Mouse (Mus musculus) thymus, adult 2 months (tissue): ENCODE results near the gene Arhgap17. TPM values are rescaled to one million over a fixed set of nuclear protein-coding genes. Genes with fewer than 3 reads are reported as not detected.

Source experiments
- DNase-seq: peaks from one replicate; pipeline ENCODE4 v3.0.0; 2021
- H3K27ac ChIP-seq: fragments of 200-500 bp; 2 replicates; pipeline ENCODE4 v1.5.1; 2012; ENCODE audit warnings: low read length, control low read depth; ENCODE audit not compliant: control insufficient read depth, insufficient read depth
- H3K27me3 ChIP-seq: fragments of 200-500 bp; 2 replicates; pipeline ENCODE4 v1.6.1; 2012; ENCODE audit warnings: mild to moderate bottlenecking, low read length, moderate library complexity, mixed read lengths; ENCODE audit not compliant: control insufficient read depth, insufficient read depth
- H3K36me3 ChIP-seq: fragments of 200-500 bp; 2 replicates; pipeline ENCODE4 v1.6.1; 2012; ENCODE audit warnings: mild to moderate bottlenecking, low read length, moderate library complexity; ENCODE audit not compliant: control insufficient read depth, insufficient read depth
- H3K4me1 ChIP-seq: fragments of 200-500 bp; replicated peaks from 2 replicates; pipeline ENCODE4 v1.6.1; 2012; ENCODE audit warnings: low read length; ENCODE audit not compliant: control insufficient read depth, insufficient read depth
- H3K4me3 ChIP-seq: fragments of 200-500 bp; 2 replicates; pipeline ENCODE4 v1.5.1; 2012; ENCODE audit warnings: mild to moderate bottlenecking, low read length, control low read depth, moderate library complexity; ENCODE audit not compliant: control insufficient read depth, insufficient read depth
- CTCF ChIP-seq: fragments of 200-500 bp; IDR thresholded peaks from 2 replicates; pipeline ENCODE4 v1.5.1; 2012; ENCODE audit warnings: mild to moderate bottlenecking, control low read depth, low read length, moderate library complexity, borderline replicate concordance; ENCODE audit not compliant: control insufficient read depth, poor library complexity, insufficient read depth; ENCODE audit errors: extremely low read depth
- POLR2A ChIP-seq: fragments of 200-500 bp; IDR thresholded peaks from 2 replicates; pipeline ENCODE4 v1.6.1; 2012; ENCODE audit warnings: mild to moderate bottlenecking, low read length, control low read depth, moderate library complexity; ENCODE audit not compliant: control insufficient read depth, poor library complexity, insufficient read depth; ENCODE audit errors: extremely low read depth
- WGBS: fragments of 180-500 bp; shearing (Covaris S2); methylation state at CpG from one replicate; pipeline ENCODE4 v1.1.7; 2018; 5-methylcytosine and 5-hydroxymethylcytosine counted together
- polyA plus RNA-seq: library from polyadenylated mRNA; depleted of rRNA; stranded (reverse); fragments of >200 nt; gene quantifications from 2 replicates; pipeline ENCODE4 v1.2.3, GENCODE M21; 2012

Arhgap17 gene
- polyA plus RNA-seq, 1 experiment, result 32.2 TPM

- Histone ChIP-seq H3K4me3 (no peak overlapping the region), H3K27ac (no peak overlapping the region), H3K27me3 (no peaks in the 10 kb centered on the region), H3K36me3 (no peaks in the 10 kb centered on the region), H3K4me1 (peaks cover 18% of the 10 kb centered on the region)
- DNase-seq, result no peak
- 58% methylated on average over 3 of the region's 3 CpGs for WGBS
- TF ChIP-seq CTCF (no peak), POLR2A (no peak)
These were observed 1.8 kb upstream of the Arhgap17 start for GRCm38 (mm10) chr7:123371501-123371900.

- H3K27me3 ChIP-seq, result no peaks in the 10 kb centered on the region
- TF ChIP-seq CTCF, result no peak
- no peak for TF ChIP-seq POLR2A
- DNase-seq, result no peak
- peak overlapping the region; percentile 92; the same call in 1 of the 2 replicates for H3K4me3 ChIP-seq
- peaks cover 22% of the 10 kb centered on the region for H3K4me1 ChIP-seq
- WGBS, result 82% methylated on average over 9 of the region's 9 CpGs
- no peaks in the 10 kb centered on the region for H3K36me3 ChIP-seq
- H3K27ac ChIP-seq, result no peak overlapping the region
These were observed 985 bp upstream of the Arhgap17 start for GRCm38 (mm10) chr7:123370700-123371099.

- TF ChIP-seq CTCF (no peak), POLR2A (peak; percentile 6; the same call in 1 of the 2 replicates)
- under 1% methylated on average over 51 of the region's 51 CpGs for WGBS
- H3K4me3 ChIP-seq, result peak overlapping the region; percentile 92
- no peak for DNase-seq
- H3K36me3 ChIP-seq, result no peaks in the 10 kb centered on the region
- peaks cover 24% of the 10 kb centered on the region for H3K4me1 ChIP-seq
- H3K27me3 ChIP-seq, result no peaks in the 10 kb centered on the region
- H3K27ac ChIP-seq, result no peak overlapping the region; the same call in 1 of the 2 replicates
These were observed 653 bp downstream of the Arhgap17 start for GRCm38 (mm10) chr7:123368778-123369746.

- no peak for DNase-seq
- Histone ChIP-seq H3K27ac (no peak overlapping the region), H3K36me3 (no peaks in the 10 kb centered on the region), H3K27me3 (no peaks in the 10 kb centered on the region), H3K4me3 (no peak overlapping the region), H3K4me1 (peaks cover 24% of the 10 kb centered on the region)
- 40% methylated on average over 2 of the region's 2 CpGs for WGBS
- TF ChIP-seq CTCF (no peak), POLR2A (no peak)
These were observed 1.5 kb downstream of the Arhgap17 start for GRCm38 (mm10) chr7:123368187-123368586.

- 77% methylated on average over 16 of the region's 16 CpGs for WGBS
- H3K4me3 ChIP-seq, result no peak overlapping the region
- no peaks in the 10 kb centered on the region for H3K27me3 ChIP-seq
- H3K27ac ChIP-seq, result no peak overlapping the region
- H3K36me3 ChIP-seq, result no peaks in the 10 kb centered on the region
- peaks cover 24% of the 10 kb centered on the region for H3K4me1 ChIP-seq
- TF ChIP-seq POLR2A (no peak), CTCF (no peak)
- no peak for DNase-seq
These were observed 2.2 kb downstream of the Arhgap17 start for GRCm38 (mm10) chr7:123367218-123368150.

GRCm38 (mm10) chr7:123366806-123367205, 2.9 kb downstream of the Arhgap17 start:
- TF ChIP-seq CTCF (no peak), POLR2A (no peak)
- Histone ChIP-seq H3K27ac (no peak overlapping the region), H3K4me3 (no peak overlapping the region), H3K4me1 (peaks cover 24% of the 10 kb centered on the region), H3K27me3 (no peaks in the 10 kb centered on the region), H3K36me3 (no peaks in the 10 kb centered on the region)
- DNase-seq, result no peak
- WGBS, result 85% methylated on average over 8 of the region's 8 CpGs
